Mouse (Mus musculus): ENCODE measurements around the gene Wfdc11. TPM values are rescaled to one million over a fixed set of nuclear protein-coding genes. Genes with fewer than 3 reads are reported as not detected.
"Not testable (repeated sequence)": the region's sequence is repeated elsewhere in the genome, so short reads cannot be mapped to it uniquely, and the experiment has no call there.

Gene Wfdc11
- polyA plus RNA-seq (2017; shearing (Covaris generic)), result not detected

DNA sequence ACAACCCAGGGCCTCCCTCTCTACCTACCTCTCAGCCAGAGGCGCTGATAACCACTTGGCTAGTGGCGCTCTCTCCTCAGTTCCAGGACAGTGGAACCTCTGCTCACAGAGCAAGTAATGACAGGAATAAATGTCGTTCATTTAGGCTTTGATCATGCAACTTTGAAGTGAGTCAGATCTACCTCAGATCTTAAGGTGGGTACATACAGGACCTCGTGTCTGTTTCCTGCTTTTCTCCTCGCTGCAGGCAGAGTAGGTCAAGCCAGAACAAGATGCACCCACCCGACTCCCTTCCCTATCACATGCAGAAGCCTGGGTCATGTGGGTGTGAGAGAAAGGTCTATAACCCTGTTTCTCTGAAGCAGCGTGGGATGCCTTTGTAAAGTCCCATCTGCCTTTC lies at the start of gene Wfdc11:
Gene Wfdc11, minus strand, starts transcription at position 101 of the 400 bp plus-strand sequence.
- ATAC-seq, result no peak

DNA sequence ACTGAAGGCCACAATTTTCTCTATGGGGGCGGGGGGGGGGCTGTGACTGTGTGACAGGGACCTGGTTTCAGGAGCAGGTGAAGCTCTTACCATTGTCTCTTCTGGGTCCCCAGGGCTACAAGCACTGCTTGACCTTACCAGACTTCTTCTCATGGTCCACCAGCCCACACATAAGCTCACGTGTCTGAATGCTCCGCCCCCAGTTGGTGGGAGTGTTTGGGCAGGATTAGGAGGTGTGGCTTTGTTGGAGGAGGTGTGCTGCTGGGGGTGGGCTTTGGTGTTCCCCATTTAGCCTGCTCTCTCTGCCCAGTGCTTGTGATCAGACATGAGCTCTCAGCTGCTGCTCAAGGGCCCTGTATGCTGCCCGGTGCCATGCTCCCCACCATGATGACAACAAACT lies 49.4 kb upstream of the Wfdc11 start:
- ATAC-seq, result no peak

DNA sequence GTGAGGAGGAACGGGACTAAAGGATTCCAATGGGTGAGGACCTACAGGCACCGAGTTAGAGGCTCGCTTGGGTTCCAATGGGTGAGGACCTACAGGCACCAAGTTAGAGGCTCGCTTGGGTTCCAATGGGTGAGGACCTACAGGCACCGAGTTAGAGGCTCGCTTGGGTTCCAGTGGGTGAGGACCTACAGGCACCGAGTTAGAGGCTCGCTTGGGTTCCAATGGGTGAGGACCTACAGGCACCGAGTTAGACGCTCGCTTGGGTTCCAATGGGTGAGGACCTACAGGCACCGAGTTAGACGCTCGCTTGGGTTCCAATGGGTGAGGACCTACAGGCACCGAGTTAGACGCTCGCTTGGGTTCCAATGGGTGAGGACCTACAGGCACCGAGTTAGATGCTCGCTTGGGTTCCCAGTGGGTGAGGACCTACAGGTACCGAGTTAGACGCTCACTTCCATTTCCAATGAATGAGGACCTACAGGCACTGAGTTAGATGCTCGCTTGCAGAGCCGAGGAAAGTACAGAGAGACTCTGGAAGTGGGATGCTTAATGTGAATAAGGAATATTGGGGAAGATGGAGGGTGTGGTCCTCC lies 42.4 kb upstream of the Wfdc11 start:
- not testable (repeated sequence) for ATAC-seq

DNA sequence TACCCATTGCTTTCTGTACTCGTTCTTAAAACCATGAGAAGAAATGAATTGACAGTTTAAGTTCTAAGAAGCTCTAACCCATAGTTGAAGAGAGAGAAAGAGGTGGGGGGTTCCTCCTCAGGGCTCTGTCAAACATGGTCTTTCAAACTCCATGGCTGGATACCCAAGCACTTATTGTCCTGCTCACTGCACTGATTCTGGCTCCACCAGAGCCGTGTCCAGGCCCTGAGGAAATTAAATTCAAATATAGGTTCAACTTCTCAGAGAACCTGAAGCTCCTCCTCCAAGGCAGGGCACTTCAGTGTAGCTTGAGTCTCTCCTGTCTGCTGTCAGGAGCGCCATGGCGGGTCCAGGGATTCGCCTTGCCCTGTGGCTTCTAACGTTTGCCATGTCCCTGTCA lies 41.1 kb upstream of the Wfdc11 start, which contains the start of gene Spint5:
Gene Spint5, plus strand, starts transcription at position 301 of the 400 bp plus-strand sequence.
- no peak for ATAC-seq

DNA sequence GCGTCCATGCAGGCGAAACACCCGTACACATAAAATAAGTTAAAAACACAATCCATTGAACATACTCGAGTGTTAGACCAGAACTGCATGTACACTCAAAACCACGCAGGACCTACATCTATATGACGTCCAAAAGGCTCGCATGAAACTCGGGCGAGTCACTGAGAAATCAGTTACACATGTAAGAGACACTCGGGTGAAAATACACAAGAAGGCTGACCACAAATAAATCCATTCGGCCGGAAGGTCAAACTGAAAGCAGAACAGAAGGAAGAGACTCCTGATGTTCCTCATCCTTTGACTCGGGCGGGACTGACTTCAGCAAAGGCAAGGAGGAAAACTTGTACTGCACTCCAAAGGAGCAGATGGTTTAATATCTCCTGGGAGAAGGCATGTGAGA lies 32.1 kb upstream of the Wfdc11 start:
- ATAC-seq, result no peak

DNA sequence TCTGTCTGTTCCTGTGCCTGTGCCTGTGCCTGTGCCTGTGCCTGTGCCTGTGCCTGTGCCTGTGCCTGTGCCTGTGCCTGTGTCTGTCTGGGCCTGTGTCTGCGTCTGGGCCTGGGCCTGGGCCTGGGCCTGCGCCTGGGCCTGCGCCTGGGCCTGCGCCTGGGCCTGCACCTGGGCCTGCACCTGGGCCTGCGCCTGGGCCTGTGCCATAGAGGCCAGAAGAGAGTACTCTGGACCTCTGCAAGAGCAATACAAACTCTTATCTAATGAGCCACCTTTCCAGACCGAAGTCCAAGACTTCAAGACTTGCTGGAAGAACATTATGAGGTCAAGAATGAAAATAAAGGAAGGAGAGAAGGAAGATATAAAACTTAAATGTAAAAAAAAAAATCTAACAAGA lies 31.4 kb upstream of the Wfdc11 start:
- no peak for ATAC-seq

DNA sequence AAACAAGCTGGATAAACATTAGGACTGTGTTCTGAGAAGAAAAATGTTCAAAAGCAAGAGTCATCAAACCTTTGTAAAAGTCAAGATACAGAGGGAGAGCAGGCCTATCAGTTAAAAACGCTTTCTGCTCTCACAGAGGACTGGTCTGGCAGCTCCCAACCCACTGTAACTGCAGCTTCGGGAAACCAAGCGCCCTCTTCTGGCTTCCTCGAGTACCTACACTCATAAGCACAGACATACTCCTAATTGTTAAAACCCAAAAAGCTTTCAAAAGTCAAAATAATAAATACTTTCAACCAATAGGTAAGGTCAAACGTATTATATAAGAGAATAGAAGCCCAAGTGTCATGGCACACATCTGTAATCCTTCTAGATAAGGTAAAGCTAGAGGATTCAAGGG lies 30.3 kb upstream of the Wfdc11 start:
- no peak for ATAC-seq

DNA sequence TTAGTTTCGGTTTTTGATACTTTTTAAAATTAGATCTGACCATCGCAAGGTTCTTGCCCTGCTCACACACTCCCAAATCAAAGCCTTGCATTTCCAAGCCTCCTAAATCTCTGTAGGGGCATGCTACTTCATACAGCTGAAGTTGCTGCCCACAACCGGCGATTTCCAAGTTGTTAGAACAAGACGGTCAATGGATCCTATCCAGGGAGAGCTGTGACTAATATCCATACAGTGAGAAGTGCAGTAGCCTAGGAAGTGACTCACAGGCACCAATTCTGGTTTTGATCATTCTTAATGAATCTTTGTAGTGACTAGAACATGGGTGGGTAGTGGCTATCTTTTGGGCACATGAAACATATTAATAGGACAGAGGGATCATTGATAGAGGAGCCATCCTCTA lies 27.9 kb upstream of the Wfdc11 start:
- ATAC-seq, result no peak

DNA sequence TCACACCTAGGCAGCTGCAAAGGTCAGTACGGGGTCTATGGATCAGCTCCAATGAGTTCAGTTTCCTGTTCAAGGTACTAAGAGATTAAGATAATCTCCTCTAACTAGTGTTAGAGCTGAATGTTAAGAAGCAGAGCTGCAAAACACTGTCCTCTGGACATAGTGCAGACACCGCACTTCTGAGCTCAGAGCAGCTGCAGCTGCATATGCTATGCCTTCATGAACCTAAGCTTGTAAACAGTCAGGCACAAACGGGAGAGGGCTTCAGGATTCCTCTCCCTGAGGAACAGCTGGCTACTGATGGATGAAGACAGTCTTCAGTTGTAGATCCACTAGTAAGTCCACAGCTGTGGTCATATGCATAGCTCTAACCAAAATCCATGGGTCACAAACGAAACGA lies 27.1 kb upstream of the Wfdc11 start:
- no peak for ATAC-seq

DNA sequence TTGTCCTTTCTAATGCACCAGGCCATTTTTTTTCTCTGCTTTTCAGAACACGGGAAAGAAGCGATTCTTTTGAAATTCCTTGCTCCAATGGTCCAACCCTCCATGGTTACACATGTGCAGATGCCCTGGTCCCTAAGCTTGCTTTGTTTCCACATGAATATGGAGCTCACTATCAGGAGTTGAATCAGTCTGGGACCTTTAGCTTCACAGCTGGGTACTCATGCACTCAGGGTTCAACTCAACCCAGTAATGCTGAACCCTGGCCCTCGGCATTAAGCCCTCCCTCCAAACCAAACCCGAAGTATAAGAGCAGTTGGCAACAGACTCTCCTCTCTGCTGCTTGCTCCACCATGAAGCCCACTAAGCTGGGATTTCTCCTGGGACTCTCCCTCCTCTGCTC lies 24.3 kb upstream of the Wfdc11 start, which contains the start of gene Spint4:
Gene Spint4, plus strand, starts transcription at position 301 of the 400 bp plus-strand sequence.
- no peak for ATAC-seq

DNA sequence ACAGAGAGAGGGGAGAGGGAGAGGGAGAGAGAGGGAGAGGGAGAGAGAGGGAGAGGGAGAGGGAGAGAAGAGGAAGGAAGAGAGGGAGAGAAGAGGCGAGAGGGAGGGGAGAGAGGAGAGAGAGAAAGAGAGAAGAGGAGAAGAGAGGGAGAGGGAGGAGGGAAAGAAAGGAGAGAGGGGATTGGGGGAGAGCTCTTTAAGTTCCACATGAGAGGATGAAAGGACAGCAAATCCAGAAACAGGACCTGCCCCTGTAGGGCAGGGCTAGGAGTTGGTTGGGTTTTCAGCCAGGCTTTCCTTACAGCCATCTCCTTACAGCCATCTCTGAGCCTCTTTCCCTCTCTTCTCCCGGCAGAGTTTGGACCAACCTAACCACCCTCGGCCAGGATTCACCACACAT lies 10.9 kb upstream of the Wfdc11 start, which contains the start of gene Wfdc13:
Gene Wfdc13, plus strand, starts transcription at position 301 of the 400 bp plus-strand sequence.
- no peak for ATAC-seq

DNA sequence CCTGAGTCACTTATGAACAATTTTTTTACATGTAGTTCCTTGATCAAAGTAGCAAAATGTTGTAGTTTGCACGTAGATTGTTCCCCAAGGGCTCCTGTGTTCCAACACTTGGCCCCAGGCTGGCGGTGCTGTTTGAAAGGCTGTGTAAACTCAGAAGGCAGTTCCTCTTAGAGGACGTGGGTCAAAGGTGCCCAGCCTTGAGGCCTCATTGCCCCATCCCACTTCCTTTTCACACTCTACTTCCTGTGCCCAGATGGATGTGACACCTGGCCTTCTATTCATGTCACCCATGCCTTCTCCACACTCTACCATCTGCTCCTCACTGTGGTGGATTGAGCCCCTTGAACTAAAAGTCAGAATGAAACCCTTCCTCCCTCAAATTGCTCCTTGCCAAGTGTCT lies 6.0 kb upstream of the Wfdc11 start:
- ATAC-seq, result no peak

DNA sequence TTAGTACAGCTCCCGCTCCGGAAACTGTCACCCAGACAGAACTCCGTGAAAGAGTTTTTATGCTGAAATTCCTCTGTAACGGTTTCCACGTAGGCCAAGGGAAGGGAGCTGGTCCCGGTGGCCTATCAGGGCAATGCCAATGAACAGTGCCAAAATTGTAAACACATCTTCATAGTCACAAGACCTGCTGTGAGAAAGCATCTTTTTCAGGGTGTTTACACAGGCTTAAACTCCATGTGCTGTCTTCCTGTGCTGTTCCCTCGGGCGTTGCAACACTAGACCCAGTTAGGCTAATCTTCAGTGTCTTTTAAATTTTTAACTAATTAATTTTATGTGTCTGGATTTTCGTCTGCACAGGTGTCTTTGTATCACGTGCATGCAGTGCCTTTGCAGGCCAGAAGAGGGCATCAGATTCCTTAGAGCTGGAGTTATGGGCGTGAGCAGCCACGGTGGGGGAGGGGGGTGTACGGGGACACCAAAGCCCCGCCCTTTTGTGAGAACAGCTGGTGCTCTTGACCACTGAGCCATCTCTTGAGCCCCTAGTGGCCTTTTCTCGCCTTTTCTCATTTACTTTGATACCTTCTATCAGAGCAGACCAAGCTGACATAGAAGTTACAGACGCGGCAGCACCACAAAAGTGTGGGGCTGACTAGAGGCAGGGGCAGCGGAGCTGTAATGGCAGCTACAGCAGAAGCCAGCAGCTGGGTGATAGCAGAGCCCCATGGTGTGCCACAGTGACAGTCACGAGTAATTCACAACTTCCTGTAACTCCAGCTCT lies 5.2 kb upstream of the Wfdc11 start:
- ATAC-seq, result no peak

DNA sequence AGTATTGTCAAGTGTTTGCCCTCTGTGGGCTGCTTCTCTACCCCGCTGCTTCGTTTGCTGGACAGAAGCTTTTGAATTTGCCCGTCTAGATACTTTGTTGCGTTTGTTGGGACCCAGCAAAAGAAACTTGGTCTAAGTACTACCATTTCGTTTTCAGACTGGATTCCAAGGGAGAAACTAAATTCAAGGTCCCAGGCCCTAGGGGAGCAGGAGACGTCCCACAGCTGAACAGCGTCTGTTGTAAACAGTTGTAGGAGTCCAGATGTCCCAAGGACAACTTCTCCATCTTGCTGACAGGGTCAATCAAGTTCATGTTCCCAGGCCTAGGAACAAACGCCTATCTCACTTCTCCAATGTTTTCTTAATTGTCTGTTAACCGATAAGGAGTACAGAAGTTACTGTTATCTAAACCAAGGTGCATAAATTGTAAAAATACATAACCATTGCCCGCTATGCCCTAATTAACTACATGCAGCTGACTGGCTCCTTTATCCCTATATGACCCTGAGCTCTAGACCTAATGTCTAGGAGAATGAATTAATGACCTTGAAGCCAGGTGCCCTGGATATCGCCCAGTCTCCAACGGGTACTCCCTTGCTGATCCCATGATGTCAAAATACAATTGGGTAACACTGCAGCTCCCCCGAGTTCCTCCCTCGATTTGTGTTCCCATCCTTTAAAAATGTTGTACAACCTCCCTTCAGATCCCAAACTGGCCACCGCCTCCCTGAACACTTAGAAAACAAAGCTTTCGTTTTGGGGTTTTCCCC lies 3.2 kb upstream of the Wfdc11 start:
- no peak for ATAC-seq

DNA sequence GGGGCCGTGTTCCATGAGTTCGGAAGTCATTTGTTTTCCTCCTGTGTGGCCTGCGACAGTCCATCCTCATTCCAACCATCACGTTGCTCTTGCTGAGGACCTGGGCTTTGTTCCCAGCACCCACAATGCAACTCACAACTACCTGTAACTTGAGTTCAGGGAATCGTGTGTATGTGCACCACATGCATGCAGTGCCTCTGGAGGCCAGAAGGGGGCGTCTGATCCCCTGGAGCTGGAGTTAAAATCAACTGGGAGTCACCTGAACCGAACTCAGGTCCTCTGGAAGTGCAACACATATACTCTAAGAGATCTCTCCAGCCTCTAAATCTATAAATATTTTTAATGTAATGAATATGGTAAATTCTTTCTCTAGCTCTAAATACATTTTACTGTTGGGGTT lies 2.2 kb upstream of the Wfdc11 start:
- ATAC-seq, result no peak

DNA sequence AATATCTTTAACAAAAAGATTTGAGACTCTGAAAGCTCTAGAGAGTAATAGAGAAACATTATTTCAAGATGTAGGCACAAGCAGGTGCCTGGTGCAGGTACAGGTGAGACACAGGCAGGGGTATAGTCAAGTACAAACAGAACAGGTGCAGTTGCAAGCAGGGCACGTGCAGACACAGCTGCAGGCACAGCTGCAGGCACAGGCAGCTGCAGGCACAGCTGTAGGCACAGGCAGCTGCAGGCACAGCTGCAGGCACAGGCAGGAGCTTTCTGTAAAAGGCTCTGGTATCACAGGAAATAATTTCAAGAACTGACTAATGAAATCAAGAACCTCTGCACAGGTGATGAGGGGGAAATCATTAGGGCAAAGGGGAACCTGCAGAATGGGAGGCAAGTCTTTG lies 2.9 kb downstream of the Wfdc11 start:
- no peak for ATAC-seq

DNA sequence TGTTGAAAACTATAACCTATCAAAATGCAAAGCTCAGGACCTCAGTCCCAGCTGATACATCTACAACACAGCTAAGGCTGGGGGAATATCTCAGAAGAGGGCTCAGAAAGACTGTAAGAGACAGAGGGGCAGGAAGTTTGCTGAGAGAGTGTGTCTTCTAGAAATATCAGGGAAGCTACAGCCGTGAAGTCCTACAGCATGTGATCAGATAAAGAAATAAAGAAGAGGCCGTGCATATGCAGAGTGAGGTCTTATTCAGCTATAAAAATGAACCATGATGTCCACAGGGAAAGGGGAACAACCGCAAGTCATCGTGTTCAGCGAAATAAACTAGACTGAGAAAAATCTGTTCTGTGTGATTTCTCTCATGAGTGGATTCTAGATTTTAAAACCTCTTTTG lies 3.6 kb downstream of the Wfdc11 start:
- ATAC-seq, result no peak

DNA sequence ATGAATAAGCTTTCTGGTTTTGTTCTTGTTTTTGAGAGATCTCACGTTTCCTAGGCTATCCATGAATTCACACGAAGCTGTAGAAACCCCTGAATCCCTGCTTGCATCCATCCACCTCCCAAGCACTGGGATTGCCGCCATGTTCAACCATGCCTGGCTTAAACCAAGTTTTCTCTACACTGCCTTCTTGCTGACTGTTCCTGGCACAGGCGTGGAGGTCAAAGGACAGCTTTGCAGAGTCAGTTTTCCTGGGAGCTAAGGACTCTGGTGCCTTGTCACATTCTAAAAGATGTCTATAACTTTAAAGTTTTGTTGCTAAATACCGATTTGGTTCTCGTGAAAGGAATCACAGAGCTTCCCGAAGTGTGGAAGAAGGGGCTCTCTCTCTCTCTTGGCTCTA lies 9.0 kb downstream of the Wfdc11 start:
- no peak for ATAC-seq

DNA sequence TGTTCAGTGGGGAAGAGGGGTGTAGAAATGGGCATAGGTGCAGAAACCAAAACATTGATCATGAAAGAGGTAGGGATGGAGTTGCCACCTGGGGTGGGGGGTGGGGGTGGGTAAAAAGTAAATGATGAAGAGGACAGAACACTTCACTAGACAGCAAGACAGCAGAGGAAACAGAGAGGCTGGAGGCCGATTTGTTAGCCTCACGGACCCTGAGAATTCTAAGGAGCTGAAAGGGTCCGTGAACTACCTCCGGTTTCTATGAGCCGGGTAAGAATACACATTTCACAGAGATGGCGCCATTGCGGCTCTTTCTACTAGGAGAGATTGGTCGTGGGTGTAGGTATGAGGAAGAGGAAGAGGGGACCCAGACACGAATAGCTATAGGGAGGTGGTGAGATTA lies 17.4 kb downstream of the Wfdc11 start, which contains the start of gene Wfdc9:
Gene Wfdc9, minus strand, starts transcription at position 101 of the 400 bp plus-strand sequence.
- no peak for ATAC-seq

DNA sequence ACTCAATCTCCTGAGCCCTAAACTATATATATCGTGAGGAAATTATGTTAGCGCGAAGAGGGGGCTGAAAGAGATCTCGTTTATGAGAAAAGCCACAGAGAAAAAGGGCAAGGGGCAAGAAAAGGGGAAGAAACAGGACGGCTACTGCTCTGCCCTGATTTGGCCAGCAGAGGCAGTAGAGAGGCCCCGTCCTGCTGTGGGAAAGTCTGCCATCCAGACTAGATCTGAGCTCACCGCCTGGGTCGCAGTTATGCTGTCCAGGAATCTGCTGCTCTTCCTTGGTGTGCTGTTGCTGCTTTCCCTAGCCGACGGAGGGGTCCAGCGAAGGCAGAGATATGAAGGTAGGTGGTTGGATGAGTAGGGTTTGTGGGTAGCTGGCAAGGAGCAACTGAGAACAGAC lies 18.0 kb downstream of the Wfdc11 start, which contains the start of gene Wfdc10:
Gene Wfdc10, plus strand, starts transcription at position 189 of the 400 bp plus-strand sequence.
- no peak for ATAC-seq

DNA sequence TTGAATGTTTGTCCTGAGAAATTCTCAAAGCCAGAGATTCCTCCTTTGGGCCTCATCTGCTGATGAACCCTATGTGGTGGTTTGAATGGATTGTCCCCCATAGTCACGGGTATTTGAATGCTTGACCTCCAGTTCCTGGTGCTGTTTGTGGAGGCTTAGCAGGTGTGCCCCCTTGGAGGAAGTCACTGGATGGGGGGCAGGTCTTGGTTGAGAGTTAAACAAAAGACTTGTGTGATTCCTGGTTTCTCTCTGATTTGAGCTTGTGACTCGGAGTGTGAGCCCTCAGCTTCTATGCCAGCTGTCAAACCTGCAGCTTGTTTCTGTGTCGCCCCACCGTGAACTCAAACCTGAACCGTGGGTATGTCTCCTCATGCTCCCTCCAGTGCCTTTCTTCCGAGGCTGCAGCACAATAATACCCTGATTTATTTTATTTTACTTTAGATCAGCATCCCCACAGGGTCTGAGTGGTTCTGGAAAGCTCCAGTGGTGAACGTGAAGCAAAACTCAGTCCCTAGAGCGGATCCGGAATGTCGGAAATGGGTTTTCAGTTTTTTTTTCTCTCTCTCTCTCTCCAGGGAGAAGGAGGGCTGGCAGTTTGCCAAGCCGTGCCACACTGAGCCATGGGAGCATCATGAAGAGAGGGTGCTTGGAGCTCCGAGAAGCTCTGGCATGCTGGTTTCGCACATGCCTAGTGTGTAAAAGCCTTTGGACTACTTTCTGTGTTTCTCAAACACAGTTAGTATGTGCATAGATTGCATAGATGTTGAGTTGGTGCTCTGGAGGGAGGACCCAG lies 31.8 kb downstream of the Wfdc11 start:
- ATAC-seq, result no peak

DNA sequence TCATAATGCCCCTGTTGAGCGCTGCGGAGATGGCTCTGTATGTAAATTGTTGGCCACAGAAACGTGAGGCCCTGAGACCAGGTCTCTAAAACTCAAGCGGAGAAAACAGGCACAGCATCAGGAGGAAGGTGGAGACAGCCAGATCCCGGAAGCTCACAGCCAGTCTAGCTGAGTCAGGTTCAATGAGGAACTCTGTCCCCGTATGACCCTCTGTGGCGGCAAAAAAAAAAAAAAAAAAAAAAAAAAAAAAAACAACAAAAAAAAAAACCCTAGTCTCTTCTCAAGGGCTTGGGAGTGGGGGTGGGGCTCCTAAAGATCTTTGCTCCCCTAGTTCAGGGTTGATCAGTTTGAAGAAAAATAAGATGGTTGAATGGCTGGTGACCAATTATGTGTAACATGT lies 32.8 kb downstream of the Wfdc11 start:
- ATAC-seq, result no peak
